Mouse (Mus musculus) ovary, postnatal 10 days (tissue): ENCODE measurements around the gene Gm14151.
"Not testable (repeated sequence)": the region's sequence is repeated elsewhere in the genome, so short reads cannot be mapped to it uniquely, and the experiment has no call there.

Source experiments
- DNase-seq: peaks from one replicate; pipeline ENCODE4 v3.0.0; 2022; ENCODE audit warnings: low spot score

The Gm14151 gene

GRCm38 (mm10) chr2:151092250-151092649 lies at the start of gene Gm14151:
Gene Gm14151, minus strand, starts transcription at chr2:151092350.
- not testable (repeated sequence) for DNase-seq

DNA sequence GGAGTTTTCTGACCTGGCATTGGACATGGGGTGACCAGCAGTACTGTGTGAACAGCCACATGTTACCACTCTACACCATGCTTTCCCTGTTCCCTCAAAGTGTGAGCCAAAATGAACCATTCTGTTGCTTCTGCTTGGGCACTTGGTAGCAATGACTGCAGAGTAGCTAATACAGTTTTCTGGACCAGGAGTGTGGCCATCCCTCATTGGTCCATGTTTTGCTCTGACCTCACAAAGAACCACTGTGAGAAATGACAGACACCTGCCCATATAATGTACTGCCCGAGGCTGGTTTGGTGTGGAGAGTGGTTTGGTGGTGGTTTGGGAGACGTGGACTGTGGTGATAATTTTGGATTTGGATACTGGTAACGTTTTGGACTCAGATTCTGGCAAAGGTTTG lies 5.8 kb upstream of the Gm14151 start, which contains the start of gene Gm14147:
Gene Gm14147, plus strand, starts transcription at position 301 of the 400 bp plus-strand sequence.
- not testable (repeated sequence) for DNase-seq

GRCm38 (mm10) chr2:151056637-151057036 lies 35.5 kb downstream of the Gm14151 start:
- DNase-seq: no peak

GRCm38 (mm10) chr2:151040411-151040810 lies 51.7 kb downstream of the Gm14151 start:
- DNase-seq: no peak

DNA sequence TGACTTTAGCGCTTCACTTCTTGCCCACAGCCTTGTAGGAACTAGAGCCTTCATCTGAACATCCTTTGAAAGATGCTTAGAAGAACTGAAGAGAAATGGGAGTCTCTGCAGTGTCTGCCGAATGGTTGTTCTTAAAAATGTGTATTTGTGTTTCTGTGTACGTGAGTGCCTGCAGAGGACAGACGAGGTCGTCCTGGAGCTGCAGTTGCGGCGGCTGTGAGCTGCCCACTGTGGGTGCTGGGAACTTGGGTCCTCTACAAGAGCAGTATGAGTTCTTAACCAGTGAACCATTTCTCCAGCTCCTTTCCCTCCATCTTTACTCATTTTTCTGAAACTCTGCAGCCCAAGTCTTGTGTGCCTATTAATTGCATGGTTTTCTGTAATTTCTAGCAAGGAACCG lies 52.4 kb downstream of the Gm14151 start:
- DNase-seq: no peak

DNA sequence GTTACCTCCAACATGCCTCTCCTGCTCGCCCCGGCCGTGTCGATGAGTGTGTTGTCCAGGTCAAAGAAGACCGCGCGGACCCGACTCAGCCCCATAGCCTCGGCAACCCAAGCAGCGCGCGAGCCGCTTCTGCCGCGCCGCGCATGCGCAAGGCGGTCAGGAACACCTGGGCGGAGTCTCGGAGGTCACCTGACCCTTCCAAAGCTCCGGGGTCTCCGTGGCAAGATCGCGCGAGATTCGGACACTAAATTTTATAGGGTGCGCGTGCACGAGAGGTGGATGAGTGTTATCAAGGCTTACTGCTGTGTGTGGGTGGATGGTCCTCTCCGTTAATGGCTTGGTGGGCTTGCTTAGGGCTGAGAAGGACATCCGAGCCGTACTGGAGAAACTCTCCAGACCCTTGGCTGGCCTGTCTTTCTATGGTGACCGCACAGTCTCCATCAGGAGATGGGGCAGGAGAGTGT lies 52.9 kb downstream of the Gm14151 start, which contains the start of the genes Ninl and Nanp:
Gene Ninl, minus strand, starts transcription at position 151 of the 464 bp plus-strand sequence.
Gene Nanp, minus strand, starts transcription at position 167 of the 464 bp plus-strand sequence.
- DNase-seq: peak; percentile 82

- DNase-seq: peak; percentile 11
Measured at GRCm38 (mm10) chr2:151038811-151039222, 53.3 kb downstream of the Gm14151 start.

- DNase-seq: no peak
Measured at GRCm38 (mm10) chr2:151037876-151038552, 54.1 kb downstream of the Gm14151 start.

DNA sequence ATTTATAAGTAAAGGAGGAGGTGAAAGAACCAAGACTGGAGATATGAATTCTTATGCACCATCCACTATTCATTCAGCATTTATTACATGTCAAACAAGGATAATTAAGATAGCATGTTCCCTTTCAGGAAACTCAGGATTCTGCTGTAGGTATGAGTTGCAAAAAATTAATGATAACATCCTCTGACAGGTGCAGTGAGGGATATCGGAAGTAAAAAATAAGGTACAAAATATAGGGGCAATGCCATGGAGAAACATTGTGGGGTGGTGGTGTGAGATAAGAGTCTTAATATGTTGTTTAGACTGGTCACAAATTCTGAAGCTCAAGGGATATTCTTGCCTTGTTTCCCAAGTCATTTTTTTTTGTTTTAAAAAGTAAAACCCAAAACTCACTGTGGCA lies 54.9 kb downstream of the Gm14151 start:
- DNase-seq: no peak
